Mouse (Mus musculus): ENCODE results near the gene Gm13289. TPM values are rescaled to one million over a fixed set of nuclear protein-coding genes. Genes with fewer than 3 reads are reported as not detected.
"Not testable (repeated sequence)": the region's sequence is repeated elsewhere in the genome, so short reads cannot be mapped to it uniquely, and the experiment has no call there.

The Gm13289 gene
- polyA plus RNA-seq, 1 experiment from 2014 or later: not detected

DNA sequence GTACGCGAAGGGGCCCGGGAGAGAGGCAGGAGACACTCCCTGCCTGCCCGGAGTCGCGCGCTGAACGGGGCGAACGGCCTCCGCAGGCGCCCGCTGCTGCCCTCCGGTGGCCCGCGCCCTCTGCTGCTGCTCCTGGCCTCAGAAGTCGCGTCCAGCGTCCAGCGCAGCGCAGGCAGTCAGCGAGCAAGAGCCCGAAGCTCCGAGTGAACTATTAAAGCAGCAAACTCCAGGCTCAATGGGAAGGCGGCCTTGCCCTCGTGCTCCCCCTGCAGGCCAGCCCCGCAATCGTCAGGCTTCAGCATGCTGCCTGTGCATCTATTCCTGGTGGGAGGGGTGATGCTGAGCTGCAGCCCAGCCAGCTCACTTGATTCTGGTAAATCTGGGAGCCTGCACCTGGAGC lies 20.4 kb downstream of the Gm13289 start, which contains the start of gene Gm13279:
Gene Gm13279, plus strand, starts transcription at position 301 of the 400 bp plus-strand sequence.
- H3K4me2 ChIP-seq (ENCODE audit: low read depth); H3K4me3 ChIP-seq (ENCODE audit: low read depth, low read length); H3K27ac ChIP-seq (ENCODE audit: low read depth, low read length); ATAC-seq (ENCODE audit: insufficient read depth, low FRiP score, low TSS enrichment); DNase-seq (ENCODE audit: low spot score); H3K36me3 ChIP-seq (ENCODE audit: control insufficient read depth, insufficient read depth, low read length); H3K27me3 ChIP-seq (ENCODE audit: control insufficient read depth, insufficient read depth, low read length); H3K9me3 ChIP-seq (ENCODE audit: control insufficient read depth, low read length); H3K4me1 ChIP-seq (ENCODE audit: control insufficient read depth, insufficient read depth, low read length); H3K9ac ChIP-seq (ENCODE audit: low read length): not testable (repeated sequence)
- no CpG with 5 or more reads among the region's 28 CpGs for WGBS

- not testable (repeated sequence) for H3K9ac ChIP-seq (ENCODE audit: low read length); DNase-seq (ENCODE audit: low spot score)
- 10% methylated on average over 2 of the region's 7 CpGs for WGBS
Observed at GRCm38 (mm10) chr4:88799365-88799764, 22.6 kb downstream of the Gm13289 start, which contains the start of gene Gm13285. Gm13285 (plus strand) TSS chr4:88799665.

DNA sequence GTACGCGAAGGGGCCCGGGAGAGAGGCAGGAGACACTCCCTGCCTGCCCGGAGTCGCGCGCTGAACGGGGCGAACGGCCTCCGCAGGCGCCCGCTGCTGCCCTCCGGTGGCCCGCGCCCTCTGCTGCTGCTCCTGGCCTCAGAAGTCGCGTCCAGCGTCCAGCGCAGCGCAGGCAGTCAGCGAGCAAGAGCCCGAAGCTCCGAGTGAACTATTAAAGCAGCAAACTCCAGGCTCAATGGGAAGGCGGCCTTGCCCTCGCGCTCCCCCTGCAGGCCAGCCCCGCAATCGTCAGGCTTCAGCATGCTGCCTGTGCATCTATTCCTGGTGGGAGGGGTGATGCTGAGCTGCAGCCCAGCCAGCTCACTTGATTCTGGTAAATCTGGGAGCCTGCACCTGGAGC lies 26.2 kb downstream of the Gm13289 start, which contains the start of gene Gm13287:
Gene Gm13287, plus strand, starts transcription at position 301 of the 400 bp plus-strand sequence.
- not testable (repeated sequence) for ATAC-seq (ENCODE audit: insufficient read depth, low FRiP score, low TSS enrichment)
- WGBS: no CpG with 5 or more reads among the region's 29 CpGs

More at GRCm38 (mm10) chr4:88799365-88799764, 22.6 kb downstream of the Gm13289 start, which contains the start of gene Gm13285:
- H3K27ac ChIP-seq (ENCODE audit: low read depth, low read length); H3K9me3 ChIP-seq (ENCODE audit: control insufficient read depth, low read length); H3K4me1 ChIP-seq (ENCODE audit: control insufficient read depth, insufficient read depth, low read length); ATAC-seq (ENCODE audit: insufficient read depth, low FRiP score, low TSS enrichment); H3K4me3 ChIP-seq (ENCODE audit: low read depth, low read length); H3K36me3 ChIP-seq (ENCODE audit: control insufficient read depth, insufficient read depth, low read length); H3K4me2 ChIP-seq (ENCODE audit: low read depth); H3K27me3 ChIP-seq (ENCODE audit: control insufficient read depth, insufficient read depth, low read length): not testable (repeated sequence)

GRCm38 (mm10) chr4:88805231-88805630 lies 28.5 kb downstream of the Gm13289 start, which contains the start of gene Gm13288:
Gm13288 (plus strand) TSS chr4:88805531.
- not testable (repeated sequence) for H3K4me2 ChIP-seq (ENCODE audit: low read depth); H3K27me3 ChIP-seq (ENCODE audit: control insufficient read depth, insufficient read depth, low read length); H3K4me3 ChIP-seq (ENCODE audit: low read depth, low read length); H3K36me3 ChIP-seq (ENCODE audit: control insufficient read depth, insufficient read depth, low read length); H3K4me1 ChIP-seq (ENCODE audit: control insufficient read depth, insufficient read depth, low read length); H3K27ac ChIP-seq (ENCODE audit: low read depth, low read length); H3K9ac ChIP-seq (ENCODE audit: low read length); ATAC-seq (ENCODE audit: insufficient read depth, low FRiP score, low TSS enrichment); DNase-seq (ENCODE audit: low spot score); H3K9me3 ChIP-seq (ENCODE audit: control insufficient read depth, low read length)
- WGBS: no CpG with 5 or more reads among the region's 8 CpGs

More for the DNA sequence above, 26.2 kb downstream of the Gm13289 start, which contains the start of gene Gm13287:
- H3K27ac ChIP-seq (ENCODE audit: low read depth, low read length); H3K4me3 ChIP-seq (ENCODE audit: low read depth, low read length); H3K9ac ChIP-seq (ENCODE audit: low read length); H3K4me1 ChIP-seq (ENCODE audit: control insufficient read depth, insufficient read depth, low read length); H3K4me2 ChIP-seq (ENCODE audit: low read depth); H3K36me3 ChIP-seq (ENCODE audit: control insufficient read depth, insufficient read depth, low read length); H3K9me3 ChIP-seq (ENCODE audit: control insufficient read depth, low read length); DNase-seq (ENCODE audit: low spot score); H3K27me3 ChIP-seq (ENCODE audit: control insufficient read depth, insufficient read depth, low read length): not testable (repeated sequence)

GRCm38 (mm10) chr4:88805761-88806160 lies 29.0 kb downstream of the Gm13289 start:
- not testable (repeated sequence) for H3K27ac ChIP-seq (ENCODE audit: low read depth, low read length); ATAC-seq (ENCODE audit: insufficient read depth, low FRiP score, low TSS enrichment); H3K4me3 ChIP-seq (ENCODE audit: low read depth, low read length); H3K36me3 ChIP-seq (ENCODE audit: control insufficient read depth, insufficient read depth, low read length); H3K27me3 ChIP-seq (ENCODE audit: control insufficient read depth, insufficient read depth, low read length); H3K9me3 ChIP-seq (ENCODE audit: control insufficient read depth, low read length); H3K4me1 ChIP-seq (ENCODE audit: control insufficient read depth, insufficient read depth, low read length); H3K4me2 ChIP-seq (ENCODE audit: low read depth); H3K9ac ChIP-seq (ENCODE audit: low read length); DNase-seq (ENCODE audit: low spot score)
- no CpG with 5 or more reads among the region's 34 CpGs for WGBS

- Histone ChIP-seq H3K9ac (ENCODE audit: low read length) (no peak within 1 kb of the TSS), H3K27me3 (ENCODE audit: control insufficient read depth, insufficient read depth, low read length) (no peaks in the 10 kb centered on the region), H3K4me2 (ENCODE audit: low read depth) (no peak within 1 kb of the TSS), H3K4me3 (ENCODE audit: low read depth, low read length) (no peak within 1 kb of the TSS), H3K4me1 (ENCODE audit: control insufficient read depth, insufficient read depth, low read length) (no peaks in the 10 kb centered on the region), H3K27ac (ENCODE audit: low read depth, low read length) (no peak within 1 kb of the TSS), H3K36me3 (ENCODE audit: control insufficient read depth, insufficient read depth, low read length) (no peaks in the 10 kb centered on the region), H3K9me3 (ENCODE audit: control insufficient read depth, low read length) (no peaks in the 10 kb centered on the region)
- DNase-seq (ENCODE audit: low spot score) (no peak), ATAC-seq (ENCODE audit: insufficient read depth, low FRiP score, low TSS enrichment) (no peak)
- 71% methylated on average over 3 of the region's 3 CpGs for WGBS
Observed at GRCm38 (mm10) chr4:88815928-88816327, 39.2 kb downstream of the Gm13289 start, which contains the start of gene Ifna7. Ifna7 (plus strand) TSS chr4:88816228.

DNA sequence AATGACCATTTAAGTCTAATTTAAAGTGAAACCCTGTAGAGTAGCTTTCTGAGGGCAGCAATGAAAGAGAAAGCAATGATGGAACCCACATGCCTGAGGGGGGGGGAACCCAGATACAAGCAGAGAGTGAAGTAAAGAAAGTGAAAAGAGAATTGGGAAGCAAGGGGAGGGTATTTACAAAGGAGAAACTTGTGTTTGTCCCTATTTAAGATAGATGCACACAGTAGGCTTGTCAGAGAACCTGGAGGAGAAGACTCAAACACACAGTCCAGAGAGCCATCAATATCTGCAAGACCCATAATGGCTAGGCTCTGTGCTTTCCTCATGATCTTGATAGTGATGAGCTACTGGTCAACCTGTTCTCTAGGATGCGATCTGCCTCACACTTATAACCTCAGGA lies 42.9 kb downstream of the Gm13289 start, which contains the start of gene Ifna11:
Gene Ifna11, plus strand, starts transcription at position 301 of the 400 bp plus-strand sequence.
- DNase-seq (ENCODE audit: low spot score) (no peak), ATAC-seq (ENCODE audit: insufficient read depth, low FRiP score, low TSS enrichment) (no peak)
- Histone ChIP-seq H3K27ac (ENCODE audit: low read depth, low read length) (no peak within 1 kb of the TSS), H3K36me3 (ENCODE audit: control insufficient read depth, insufficient read depth, low read length) (no peaks in the 10 kb centered on the region), H3K27me3 (ENCODE audit: control insufficient read depth, insufficient read depth, low read length) (no peaks in the 10 kb centered on the region), H3K4me1 (ENCODE audit: control insufficient read depth, insufficient read depth, low read length) (no peaks in the 10 kb centered on the region), H3K9ac (ENCODE audit: low read length) (no peak within 1 kb of the TSS), H3K9me3 (ENCODE audit: control insufficient read depth, low read length) (no peaks in the 10 kb centered on the region), H3K4me2 (ENCODE audit: low read depth) (no peak within 1 kb of the TSS), H3K4me3 (ENCODE audit: low read depth, low read length) (no peak within 1 kb of the TSS)
- 87% methylated on average over 1 of the region's 1 CpGs for WGBS

GRCm38 (mm10) chr4:88822995-88823394 lies 46.3 kb downstream of the Gm13289 start:
- Histone ChIP-seq H3K4me1 (ENCODE audit: control insufficient read depth, insufficient read depth, low read length) (no peaks in the 10 kb centered on the region), H3K4me2 (ENCODE audit: low read depth) (no peak overlapping the region), H3K36me3 (ENCODE audit: control insufficient read depth, insufficient read depth, low read length) (no peaks in the 10 kb centered on the region), H3K27me3 (ENCODE audit: control insufficient read depth, insufficient read depth, low read length) (no peaks in the 10 kb centered on the region), H3K9ac (ENCODE audit: low read length) (no peak overlapping the region), H3K4me3 (ENCODE audit: low read depth, low read length) (no peak overlapping the region), H3K9me3 (ENCODE audit: control insufficient read depth, low read length) (no peaks in the 10 kb centered on the region), H3K27ac (ENCODE audit: low read depth, low read length) (no peak overlapping the region)
- no peak for ATAC-seq (ENCODE audit: insufficient read depth, low FRiP score, low TSS enrichment)
- WGBS: 30% methylated on average over 4 of the region's 4 CpGs
- DNase-seq (ENCODE audit: low spot score): no peak

Data from neural tube, embryonic 11.5 days (tissue).